Mouse (Mus musculus) kidney, adult 18-20 months (tissue): Measurements from ENCODE around the gene Sec14l4.
A peak's percentile ranks its signal among the peaks of the same experiment; 100 is the strongest.

Source experiments
- DNase-seq: peaks from one replicate; pipeline ENCODE4 v3.0.0; 2021

Sec14l4 gene

GRCm38 (mm10) chr11:4080219-4080618 lies 49.0 kb downstream of the Sec14l4 start:
- peak; percentile 78 for DNase-seq

- DNase-seq = peak; percentile 45
These were observed 52.2 kb downstream of the Sec14l4 start for GRCm38 (mm10) chr11:4083316-4084078.

GRCm38 (mm10) chr11:4086246-4086645 lies 55.0 kb downstream of the Sec14l4 start:
- no peak for DNase-seq

GRCm38 (mm10) chr11:4087267-4087666 lies 56.0 kb downstream of the Sec14l4 start:
- DNase-seq = no peak

- no peak for DNase-seq
These were observed 62.5 kb downstream of the Sec14l4 start for GRCm38 (mm10) chr11:4093459-4094377.

GRCm38 (mm10) chr11:4094378-4095170 lies 63.3 kb downstream of the Sec14l4 start:
- DNase-seq = peak; percentile 81

- peak; percentile 79 for DNase-seq
These were observed 64.2 kb downstream of the Sec14l4 start, which contains the start of gene Mtfp1 for GRCm38 (mm10) chr11:4095171-4096053. TSS of gene Mtfp1 (minus strand) at chr11:4095445.

GRCm38 (mm10) chr11:4096054-4096984 lies 65.1 kb downstream of the Sec14l4 start:
- DNase-seq = peak; percentile 98

- no peak for DNase-seq
These were observed 65.9 kb downstream of the Sec14l4 start for GRCm38 (mm10) chr11:4097091-4097621.
